Mouse (Mus musculus) hindbrain, embryonic 16.5 days (tissue): ENCODE data around the gene Slc22a2. TPM values are rescaled to one million over a fixed set of nuclear protein-coding genes. Genes with fewer than 3 reads are reported as not detected.

Experiments
- ATAC-seq: fragments of 200-750 bp; cut with Nextera tagmentation; 2 replicates; pipeline ENCODE4 v1.8.0; 2017; ENCODE audit warnings: moderate TSS enrichment, moderate library complexity
- H3K27ac ChIP-seq: fragments of 300-500 bp; sonication (generic); 2 replicates; pipeline ENCODE4 v1.5.1; 2014; ENCODE audit warnings: low read depth, mild to moderate bottlenecking, control low read depth, low read length, moderate library complexity
- H3K27me3 ChIP-seq: fragments of 300-500 bp; sonication (generic); replicated peaks from 2 replicates; pipeline ENCODE4 v1.6.1; 2014; ENCODE audit warnings: low read length; ENCODE audit not compliant: control insufficient read depth, insufficient read depth
- H3K36me3 ChIP-seq: fragments of 300-500 bp; sonication (generic); 2 replicates; pipeline ENCODE4 v1.6.1; 2014; ENCODE audit warnings: mild to moderate bottlenecking, low read length, moderate library complexity, mixed read lengths; ENCODE audit not compliant: control insufficient read depth, insufficient read depth
- H3K4me1 ChIP-seq: fragments of 300-500 bp; sonication (generic); 2 replicates; pipeline ENCODE4 v1.6.1; 2014; ENCODE audit warnings: low read depth, low read length; ENCODE audit not compliant: control insufficient read depth, insufficient read depth
- H3K4me2 ChIP-seq: fragments of 300-500 bp; sonication (generic); 2 replicates; pipeline ENCODE4 v1.6.1; 2014; ENCODE audit warnings: mild to moderate bottlenecking, low read length, control low read depth, moderate library complexity
- H3K4me3 ChIP-seq: fragments of 300-500 bp; sonication (generic); 2 replicates; pipeline ENCODE4 v1.5.1; 2014; ENCODE audit warnings: mild to moderate bottlenecking, low read length, control low read depth, moderate library complexity
- H3K9ac ChIP-seq: fragments of 300-500 bp; sonication (generic); 2 replicates; pipeline ENCODE4 v1.6.1; 2014; ENCODE audit warnings: low read depth, mild to moderate bottlenecking, control low read depth, low read length, moderate library complexity
- H3K9me3 ChIP-seq: fragments of 300-500 bp; sonication (generic); 2 replicates; pipeline ENCODE4 v1.6.1; 2014; ENCODE audit warnings: mild to moderate bottlenecking, low read length, moderate library complexity; ENCODE audit not compliant: control insufficient read depth
- WGBS: fragments of 180-500 bp; shearing (Covaris S2); extraction: QIAGEN DNeasy Blood & Tissue Kit; methylation state at CpG from one replicate; pipeline ENCODE4 v1.1.7; 2014; 5-methylcytosine and 5-hydroxymethylcytosine counted together
- polyA plus RNA-seq: library from polyadenylated mRNA; unstranded; fragments of >200 nt; fragmentation: Nextera tagmentation; extraction: Ambion mirVana; gene quantifications from 2 replicates; pipeline ENCODE4 v1.2.1, GENCODE M21; 2015

Gene Slc22a2
- polyA plus RNA-seq, 1 experiment from 2014 or later = 1.0 TPM

DNA sequence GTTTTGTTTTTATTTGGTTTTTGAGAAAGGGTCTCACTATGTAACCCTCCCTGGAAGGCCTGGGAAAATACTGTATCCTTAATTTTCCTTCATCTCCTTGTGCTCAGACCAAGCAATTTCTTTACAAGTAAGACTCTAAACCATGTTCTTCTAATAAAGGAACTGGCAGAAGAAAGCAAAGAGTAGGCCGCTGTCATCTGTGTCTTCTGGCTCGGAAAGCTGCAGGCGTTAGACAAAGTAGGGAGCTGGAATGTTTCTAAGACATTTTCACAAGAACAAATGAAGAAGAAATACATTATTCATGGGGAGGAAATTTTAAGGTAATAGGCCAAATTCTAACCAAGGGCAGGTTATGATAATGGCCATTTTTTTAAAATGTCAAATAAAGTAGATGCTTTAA, 70.1 kb downstream of the Slc22a2 start:
- no peaks in the 10 kb centered on the region for H3K36me3 ChIP-seq
- H3K27ac ChIP-seq = no peak overlapping the region
- H3K4me3 ChIP-seq = no peak overlapping the region
- no peak overlapping the region for H3K9ac ChIP-seq
- H3K4me1 ChIP-seq = no peaks in the 10 kb centered on the region
- H3K27me3 ChIP-seq = no peaks in the 10 kb centered on the region
- WGBS = 67% methylated on average over 3 of the region's 3 CpGs
- no peak overlapping the region for H3K4me2 ChIP-seq
- no peaks in the 10 kb centered on the region for H3K9me3 ChIP-seq
- no peak for ATAC-seq

- Histone ChIP-seq H3K27ac (no peak overlapping the region), H3K4me1 (no peaks in the 10 kb centered on the region), H3K9me3 (no peaks in the 10 kb centered on the region), H3K27me3 (no peaks in the 10 kb centered on the region), H3K4me3 (no peak overlapping the region), H3K36me3 (no peaks in the 10 kb centered on the region), H3K4me2 (no peak overlapping the region), H3K9ac (no peak overlapping the region)
- no peak for ATAC-seq
- 84% methylated on average over 7 of the region's 7 CpGs for WGBS
These were observed 71.9 kb downstream of the Slc22a2 start for GRCm38 (mm10) chr17:12655826-12656225.

- no peaks in the 10 kb centered on the region for H3K9me3 ChIP-seq
- H3K27ac ChIP-seq = no peak overlapping the region
- H3K4me3 ChIP-seq = no peak overlapping the region
- no peak overlapping the region for H3K9ac ChIP-seq
- no peak for ATAC-seq
- H3K4me2 ChIP-seq = no peak overlapping the region
- H3K4me1 ChIP-seq = no peaks in the 10 kb centered on the region
- WGBS = 83% methylated on average over 7 of the region's 7 CpGs
- H3K36me3 ChIP-seq = no peaks in the 10 kb centered on the region
- H3K27me3 ChIP-seq = no peaks in the 10 kb centered on the region
These were observed 74.9 kb downstream of the Slc22a2 start for GRCm38 (mm10) chr17:12658784-12659183.

GRCm38 (mm10) chr17:12659233-12659632, 75.3 kb downstream of the Slc22a2 start:
- H3K36me3 ChIP-seq = no peaks in the 10 kb centered on the region
- H3K4me1 ChIP-seq = no peaks in the 10 kb centered on the region
- no peak overlapping the region for H3K4me2 ChIP-seq
- no peak overlapping the region for H3K4me3 ChIP-seq
- H3K27ac ChIP-seq = no peak overlapping the region
- H3K9me3 ChIP-seq = no peaks in the 10 kb centered on the region
- no peak for ATAC-seq
- no peak overlapping the region for H3K9ac ChIP-seq
- 92% methylated on average over 10 of the region's 10 CpGs for WGBS
- H3K27me3 ChIP-seq = no peaks in the 10 kb centered on the region

GRCm38 (mm10) chr17:12660572-12661260, 76.8 kb downstream of the Slc22a2 start:
- 70% methylated on average over 13 of the region's 13 CpGs for WGBS
- peak; percentile 54; the same call in 1 of the 2 replicates for ATAC-seq

DNA sequence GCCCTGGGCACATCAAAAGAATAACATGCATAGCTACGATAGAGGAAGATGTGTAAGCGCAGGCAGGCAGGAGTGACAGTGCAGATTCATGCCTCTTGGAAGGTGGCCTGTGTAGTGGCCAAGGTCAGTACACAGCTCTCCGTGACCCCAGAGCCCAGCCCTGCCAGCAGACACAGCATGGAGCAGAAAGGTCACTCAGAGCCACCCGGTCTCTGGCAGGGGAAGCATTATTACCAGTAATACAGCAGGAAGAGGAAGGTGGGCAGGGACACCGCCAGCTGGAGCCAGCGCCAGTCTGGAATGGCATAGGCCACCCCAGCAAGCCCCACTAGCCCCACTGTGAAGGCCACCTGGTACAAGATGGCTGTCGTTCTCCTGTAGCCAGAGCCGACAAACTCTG, 80.2 kb downstream of the Slc22a2 start:
- no peak overlapping the region; the same call in 1 of the 2 replicates for H3K9ac ChIP-seq
- WGBS = 73% methylated on average over 8 of the region's 8 CpGs
- H3K27me3 ChIP-seq = no peaks in the 10 kb centered on the region
- no peak overlapping the region for H3K27ac ChIP-seq
- H3K4me3 ChIP-seq = no peak overlapping the region
- no peak for ATAC-seq
- no peaks in the 10 kb centered on the region for H3K36me3 ChIP-seq
- H3K9me3 ChIP-seq = no peaks in the 10 kb centered on the region
- no peak overlapping the region for H3K4me2 ChIP-seq
- H3K4me1 ChIP-seq = no peaks in the 10 kb centered on the region

More at GRCm38 (mm10) chr17:12660572-12661260, 76.8 kb downstream of the Slc22a2 start:
- Histone ChIP-seq H3K9me3 (no peaks in the 10 kb centered on the region), H3K4me1 (no peaks in the 10 kb centered on the region), H3K4me2 (no peak overlapping the region), H3K9ac (no peak overlapping the region), H3K27ac (no peak overlapping the region), H3K27me3 (no peaks in the 10 kb centered on the region), H3K4me3 (no peak overlapping the region), H3K36me3 (no peaks in the 10 kb centered on the region)

- H3K4me1 ChIP-seq = no peaks in the 10 kb centered on the region
- ATAC-seq = no peak
- H3K4me3 ChIP-seq = no peak overlapping the region
- no peaks in the 10 kb centered on the region for H3K27me3 ChIP-seq
- H3K27ac ChIP-seq = no peak overlapping the region
- no peak overlapping the region for H3K9ac ChIP-seq
- no peaks in the 10 kb centered on the region for H3K9me3 ChIP-seq
- no peaks in the 10 kb centered on the region for H3K36me3 ChIP-seq
- H3K4me2 ChIP-seq = no peak overlapping the region
- WGBS = 54% methylated on average over 7 of the region's 7 CpGs
These were observed 84.8 kb downstream of the Slc22a2 start for GRCm38 (mm10) chr17:12668478-12669362.

DNA sequence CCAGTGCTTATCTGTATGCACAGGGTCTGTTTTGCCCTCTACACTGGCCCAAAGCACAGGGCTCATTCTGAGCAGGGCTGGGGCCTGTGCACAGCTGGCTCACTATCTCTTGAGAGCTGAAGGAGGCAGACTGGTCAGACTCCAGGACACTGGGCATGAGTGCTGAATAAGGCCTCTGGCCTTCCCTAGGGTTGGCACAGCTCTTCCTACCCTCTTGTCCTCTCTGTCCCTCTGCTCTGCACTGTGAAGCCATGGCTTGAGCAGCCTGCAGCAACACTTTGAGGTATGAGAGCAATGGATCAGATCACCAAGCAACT, 85.4 kb downstream of the Slc22a2 start:
- Histone ChIP-seq H3K4me2 (no peak overlapping the region), H3K9me3 (no peaks in the 10 kb centered on the region), H3K27ac (no peak overlapping the region), H3K4me3 (no peak overlapping the region), H3K36me3 (no peaks in the 10 kb centered on the region), H3K9ac (no peak overlapping the region), H3K27me3 (no peaks in the 10 kb centered on the region), H3K4me1 (no peaks in the 10 kb centered on the region)
- ATAC-seq = 0 out of 2 replicates have a peak, but pooled peaks have one; percentile 11

GRCm38 (mm10) chr17:12671029-12671605, 87.2 kb downstream of the Slc22a2 start:
- no peak for ATAC-seq
- no peaks in the 10 kb centered on the region for H3K4me1 ChIP-seq
- H3K9me3 ChIP-seq = no peaks in the 10 kb centered on the region
- H3K4me2 ChIP-seq = no peak overlapping the region
- no peaks in the 10 kb centered on the region for H3K36me3 ChIP-seq
- 88% methylated on average over 5 of the region's 5 CpGs for WGBS
- H3K27ac ChIP-seq = no peak overlapping the region
- no peak overlapping the region for H3K4me3 ChIP-seq
- H3K27me3 ChIP-seq = no peaks in the 10 kb centered on the region
- no peak overlapping the region for H3K9ac ChIP-seq
